Mouse (Mus musculus) ES-Bruce4 (cell line): Measurements from ENCODE around the gene Acad10. TPM values are rescaled to one million over a fixed set of nuclear protein-coding genes. Genes with fewer than 3 reads are reported as not detected.

Source experiments
- H3K27ac ChIP-seq: 2 replicates; pipeline ENCODE4 v1.5.1; 2012; ENCODE audit warnings: low read length, inconsistent platforms; ENCODE audit not compliant: insufficient read depth
- H3K27me3 ChIP-seq: 2 replicates; pipeline ENCODE4 v1.6.1; 2012; ENCODE audit warnings: mild to moderate bottlenecking, low read length, inconsistent platforms; ENCODE audit not compliant: control insufficient read depth, poor library complexity, insufficient read depth, severe bottlenecking
- H3K36me3 ChIP-seq: 2 replicates; pipeline ENCODE4 v1.6.1; 2012; ENCODE audit warnings: inconsistent platforms, mild to moderate bottlenecking, low read length, moderate library complexity; ENCODE audit not compliant: control insufficient read depth, poor library complexity, insufficient read depth, severe bottlenecking
- H3K4me1 ChIP-seq: one replicate; pipeline ENCODE4 v1.8.1; 2011; ENCODE audit warnings: low read length; ENCODE audit not compliant: control insufficient read depth, insufficient read depth
- H3K4me3 ChIP-seq: 2 replicates; pipeline ENCODE4 v1.5.1; 2011; ENCODE audit warnings: low read depth, mild to moderate bottlenecking, low read length
- H3K9ac ChIP-seq: 2 replicates; pipeline ENCODE4 v1.6.1; 2012; ENCODE audit warnings: low read depth, mild to moderate bottlenecking, inconsistent platforms; ENCODE audit not compliant: poor library complexity, severe bottlenecking
- H3K9me3 ChIP-seq: replicated peaks from 2 replicates; pipeline ENCODE4 v1.6.1; 2012; ENCODE audit warnings: mild to moderate bottlenecking, low read length, inconsistent platforms; ENCODE audit not compliant: control insufficient read depth, poor library complexity, insufficient read depth, severe bottlenecking
- CTCF ChIP-seq: IDR thresholded peaks from one replicate; pipeline ENCODE4 v1.8.1; 2011; ENCODE audit warnings: low read depth, low read length
- EP300 ChIP-seq: IDR thresholded peaks from 2 replicates; pipeline ENCODE4 v1.6.1; 2011; ENCODE audit warnings: low read depth, low read length; ENCODE audit not compliant: insufficient read depth
- POLR2A ChIP-seq: IDR thresholded peaks from one replicate; pipeline ENCODE4 v1.8.1; 2011; ENCODE audit warnings: low read length; ENCODE audit not compliant: insufficient read depth
- polyA plus RNA-seq: library from polyadenylated mRNA; stranded (reverse); fragments of >200 nt; gene quantifications from 2 replicates; pipeline ENCODE4 v1.2.4, GENCODE M21; 2011; ENCODE audit warnings: low read depth; ENCODE audit not compliant: missing spikeins, insufficient read depth, insufficient read length

The Acad10 gene
- polyA plus RNA-seq, 1 experiment = 5.8 TPM

DNA sequence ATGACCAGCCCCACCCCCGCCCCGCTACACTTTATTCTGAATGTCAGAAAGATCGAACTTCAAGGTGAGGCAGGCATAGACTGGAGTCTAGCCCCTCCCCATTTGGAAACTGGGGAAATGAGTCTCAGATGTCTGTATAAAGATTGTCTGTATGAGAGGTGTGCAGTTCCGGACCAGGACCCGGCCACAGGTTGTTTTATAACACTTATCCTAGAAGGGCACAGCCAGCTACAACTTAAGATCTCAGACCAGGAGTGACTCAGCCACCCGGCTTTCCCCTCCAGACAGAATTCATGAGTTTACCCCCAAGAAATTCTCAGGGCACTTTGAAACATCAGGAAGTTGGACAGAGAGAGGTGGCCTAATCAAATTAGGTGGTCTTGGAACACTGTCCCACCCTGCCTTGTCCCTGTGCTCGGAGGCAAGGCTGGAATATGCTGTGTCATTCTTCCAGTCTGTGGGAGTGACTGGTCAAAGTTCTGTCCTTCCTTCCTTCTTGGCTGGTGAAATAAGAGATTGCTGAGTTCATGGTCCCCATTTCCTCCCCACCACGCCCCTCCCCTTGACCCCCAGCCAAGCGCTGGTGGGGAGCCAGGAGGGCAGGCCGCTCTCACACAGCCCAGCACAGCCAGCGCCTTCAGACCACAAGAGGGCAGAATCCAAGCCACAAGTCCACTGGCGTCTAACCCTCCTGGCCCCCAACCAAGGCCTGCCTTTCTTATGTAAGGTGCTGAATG is 76.4 kb downstream of the Acad10 start:
- Histone ChIP-seq H3K4me3 (0 out of 2 replicates have a peak overlapping the region, but pooled peaks have one; percentile 3), H3K27me3 (no peaks in the 10 kb centered on the region), H3K4me1 (peaks cover 7% of the 10 kb centered on the region), H3K36me3 (peaks cover 3% of the 10 kb centered on the region; the same call in 1 of the 2 replicates), H3K27ac (peak overlapping the region; percentile 89), H3K9me3 (no peaks in the 10 kb centered on the region), H3K9ac (0 out of 2 replicates have a peak overlapping the region, but pooled peaks have one; percentile 18)
- TF ChIP-seq EP300 (peak; percentile 65; the same call in 1 of the 2 replicates), CTCF (peak; percentile 79), POLR2A (no peak)

- peaks cover 6% of the 10 kb centered on the region for H3K4me1 ChIP-seq
- H3K9me3 ChIP-seq = no peaks in the 10 kb centered on the region
- peaks cover 10% of the 10 kb centered on the region for H3K36me3 ChIP-seq
- H3K4me3 ChIP-seq = no peak overlapping the region
- H3K9ac ChIP-seq = no peak overlapping the region
- peak overlapping the region; percentile 22; the same call in 1 of the 2 replicates for H3K27ac ChIP-seq
- no peaks in the 10 kb centered on the region for H3K27me3 ChIP-seq
- no peak for TF ChIP-seq POLR2A
- TF ChIP-seq EP300 = no peak
These were observed 78.4 kb downstream of the Acad10 start for GRCm38 (mm10) chr5:121581945-121582344.

GRCm38 (mm10) chr5:121576927-121577488 is 83.3 kb downstream of the Acad10 start:
- Histone ChIP-seq H3K4me3 (no peak overlapping the region), H3K27me3 (no peaks in the 10 kb centered on the region), H3K36me3 (peaks cover 13% of the 10 kb centered on the region), H3K9ac (no peak overlapping the region), H3K27ac (no peak overlapping the region), H3K9me3 (no peaks in the 10 kb centered on the region), H3K4me1 (no peaks in the 10 kb centered on the region)
- TF ChIP-seq EP300 = no peak
- TF ChIP-seq POLR2A = no peak
- TF ChIP-seq CTCF = no peak

DNA sequence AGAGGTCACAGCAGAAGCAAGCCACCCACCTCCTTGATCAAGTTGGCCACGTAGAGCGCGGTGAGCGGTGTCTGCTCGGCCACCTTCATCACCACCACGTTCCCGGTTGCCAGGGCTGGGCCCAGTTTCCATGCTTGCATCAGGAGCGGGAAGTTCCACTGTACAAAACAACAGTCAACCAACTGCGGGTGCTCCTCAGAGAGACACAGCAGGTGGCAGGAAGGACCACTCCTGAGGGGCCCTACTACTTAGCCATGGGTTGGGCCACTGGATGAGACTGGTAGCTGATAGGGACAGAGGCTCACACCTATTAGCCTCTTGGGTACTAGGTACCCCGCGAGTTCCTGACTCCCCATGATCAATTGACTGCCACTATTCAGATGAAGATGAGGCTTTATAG is 84.4 kb downstream of the Acad10 start:
- Histone ChIP-seq H3K9ac (no peak overlapping the region), H3K4me1 (no peaks in the 10 kb centered on the region), H3K9me3 (no peaks in the 10 kb centered on the region), H3K27me3 (no peaks in the 10 kb centered on the region), H3K36me3 (peaks cover 13% of the 10 kb centered on the region), H3K4me3 (no peak overlapping the region), H3K27ac (no peak overlapping the region)
- TF ChIP-seq CTCF (no peak), POLR2A (no peak), EP300 (no peak)

DNA sequence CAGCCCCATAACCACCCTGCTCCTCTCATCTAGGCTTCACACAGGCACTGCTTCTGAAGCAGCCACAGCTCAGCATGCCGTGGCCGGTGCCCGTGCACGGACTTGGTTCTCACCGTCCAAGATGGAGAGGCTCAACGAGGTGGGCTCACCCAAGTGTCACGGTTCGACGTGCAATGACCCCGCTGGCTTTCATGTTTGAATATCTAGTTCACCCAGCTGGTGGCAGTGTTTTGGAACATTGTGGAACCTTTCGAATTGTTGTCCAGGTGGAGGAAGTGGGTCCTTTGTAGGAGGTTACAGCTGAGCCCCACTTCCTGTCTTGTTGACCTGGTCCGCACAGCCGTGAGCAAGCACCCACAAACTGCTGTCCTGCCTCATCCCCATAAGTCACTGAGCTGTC is 86.2 kb downstream of the Acad10 start:
- Histone ChIP-seq H3K9ac (no peak overlapping the region), H3K27ac (no peak overlapping the region), H3K4me1 (no peaks in the 10 kb centered on the region), H3K9me3 (no peaks in the 10 kb centered on the region), H3K36me3 (peaks cover 18% of the 10 kb centered on the region), H3K27me3 (no peaks in the 10 kb centered on the region), H3K4me3 (no peak overlapping the region)
- TF ChIP-seq EP300 (no peak), POLR2A (no peak), CTCF (no peak)

Other genes with a start within 250 kb of the Acad10 start
- gene Tmem116, start 208.6 kb downstream of the Acad10 start, polyA plus RNA-seq = 3.8 and 7.8 TPM in 2 replicates
- 79.2 and 83.7 TPM in 2 replicates for gene Erp29, start 208.0 kb downstream of the Acad10 start, polyA plus RNA-seq
- not detected in 2 replicates for gene Adam1b, start 157.1 kb downstream of the Acad10 start, polyA plus RNA-seq
- gene Adam1a, start 115.0 kb downstream of the Acad10 start, polyA plus RNA-seq = 2.3 TPM in 2 replicates
- gene Gm42878, start 115.0 kb downstream of the Acad10 start, polyA plus RNA-seq = not detected in 2 replicates
- gene Mapkapk5, start 114.6 kb downstream of the Acad10 start, polyA plus RNA-seq = 74.4 and 75.2 TPM in 2 replicates
- gene Aldh2, start 66.7 kb downstream of the Acad10 start, polyA plus RNA-seq = 160 and 180 TPM in 2 replicates
- gene Acad12, start 41.6 kb downstream of the Acad10 start, polyA plus RNA-seq = 5.8 and 6.3 TPM in 2 replicates
- gene Brap, start within 50 bp of the Acad10 start, polyA plus RNA-seq = 31.9 and 34.4 TPM in 2 replicates
- gene Atxn2, start 50.8 kb upstream of the Acad10 start, polyA plus RNA-seq = 269 and 284 TPM in 2 replicates
- gene Sh2b3, start 177.1 kb upstream of the Acad10 start, polyA plus RNA-seq = 8.0 and 8.5 TPM in 2 replicates
- gene Pheta1, start 188.5 kb upstream of the Acad10 start, polyA plus RNA-seq = 5.8 TPM in 2 replicates